Mouse (Mus musculus) CH12.LX (cell line): ENCODE measurements at regions not wholly inside any gene's neighbourhood (a gene's known extent, or its start where the extent isn't known, plus 50 kb on each side); places are given as distances from the start of the nearest gene placed in this dataset.

Source experiments
- DNase-seq: peaks from one replicate; pipeline ENCODE4 v3.0.0-alpha.2; 2013; ENCODE audit errors: extremely low read depth
- H3K27ac ChIP-seq: 2 replicates; pipeline ENCODE4 v1.5.1; 2012; ENCODE audit warnings: low read depth, mild to moderate bottlenecking, control low read depth, moderate library complexity; ENCODE audit not compliant: insufficient read depth
- H3K27me3 ChIP-seq: replicated peaks from 2 replicates; pipeline ENCODE3; 2012; ENCODE audit warnings: inconsistent platforms
- H3K36me3 ChIP-seq, 2 experiments: replicated peaks in 1 of 2; 2 replicates each; pipeline versions ENCODE3 to v1.6.1; 2012; ENCODE audit warnings: inconsistent platforms in 1 of 2, low read length in 1 of 2, mild to moderate bottlenecking in 1 of 2, mixed read lengths in 1 of 2, moderate library complexity in 1 of 2; ENCODE audit not compliant: control insufficient read depth in 1 of 2, insufficient read depth in 1 of 2
- H3K4me1 ChIP-seq, 2 experiments: 2 replicates each; pipeline ENCODE4 v1.6.1; 2012; ENCODE audit warnings: inconsistent platforms in 1 of 2, moderate library complexity in 1 of 2; ENCODE audit not compliant: insufficient read depth in 2 of 2, control insufficient read depth in 1 of 2
- H3K4me2 ChIP-seq: 2 replicates; pipeline ENCODE4 v1.6.1; 2012; ENCODE audit warnings: low read depth, mild to moderate bottlenecking, control low read depth; ENCODE audit not compliant: poor library complexity, insufficient read depth, severe bottlenecking
- H3K4me3 ChIP-seq, 3 experiments: fragments of 150-350 bp in 1 of 3; sonication (generic) in 1 of 3; replicated peaks in 1 of 3; 2 replicates each; pipeline versions ENCODE3 to v1.5.1; 2011 to 2012; ENCODE audit warnings: low read depth in 2 of 3, low read length in 2 of 3, mild to moderate bottlenecking in 2 of 3, moderate library complexity in 2 of 3, control low read depth in 1 of 3, improper control_type of control experiment in 1 of 3, inconsistent platforms in 1 of 3, mixed read lengths in 1 of 3; ENCODE audit not compliant: poor library complexity in 1 of 3
- H3K79me2 ChIP-seq: replicated peaks from 2 replicates; pipeline ENCODE4 v1.6.1; 2012; ENCODE audit warnings: mild to moderate bottlenecking, moderate library complexity; ENCODE audit not compliant: control insufficient read depth, poor library complexity, insufficient read depth, severe bottlenecking; ENCODE audit errors: extremely low read depth
- H3K9ac ChIP-seq: 2 replicates; pipeline ENCODE4 v1.6.1; 2012; ENCODE audit warnings: low read depth, mild to moderate bottlenecking, control low read depth, moderate library complexity; ENCODE audit not compliant: insufficient read depth
- H3K9me3 ChIP-seq: replicated peaks from 2 replicates; pipeline ENCODE3; 2012; ENCODE audit warnings: low read length, inconsistent platforms, mixed read lengths
- CHD1 ChIP-seq: IDR thresholded peaks from 2 replicates; pipeline ENCODE4 v1.6.1; 2012; ENCODE audit warnings: low read depth, low read length, improper control_type of control experiment, inconsistent platforms
- CTCF ChIP-seq, 2 experiments: IDR thresholded peaks in 1 of 2; conservative IDR thresholded peaks in 1 of 2; 2 replicates each; pipeline ENCODE4 v1.5.1; 2011 to 2012; ENCODE audit warnings: low read depth in 2 of 2, low read length in 2 of 2, improper control_type of control experiment in 1 of 2, inconsistent platforms in 1 of 2, mild to moderate bottlenecking in 1 of 2, moderate library complexity in 1 of 2
- E2F4 ChIP-seq: IDR thresholded peaks from 2 replicates; pipeline ENCODE4 v1.6.1; 2011; ENCODE audit warnings: low read depth, low read length, improper control_type of control experiment; ENCODE audit not compliant: insufficient replicate concordance
- EP300 ChIP-seq: IDR thresholded peaks from 2 replicates; pipeline ENCODE4 v1.6.1; 2011; ENCODE audit warnings: low read length, improper control_type of control experiment
- ETS1 ChIP-seq: conservative IDR thresholded peaks from 2 replicates; pipeline ENCODE4 v1.6.1; 2012; ENCODE audit warnings: low read depth, mild to moderate bottlenecking, inconsistent platforms, low read length, improper control_type of control experiment, moderate library complexity
- GABPA ChIP-seq: IDR thresholded peaks from 2 replicates; pipeline ENCODE4 v1.6.1; 2012; ENCODE audit warnings: low read depth, low read length, improper control_type of control experiment, inconsistent platforms; ENCODE audit not compliant: insufficient replicate concordance
- JUN ChIP-seq: IDR thresholded peaks from 2 replicates; pipeline ENCODE4 v1.6.1; 2011; ENCODE audit warnings: low read depth, mild to moderate bottlenecking, low read length, improper control_type of control experiment, moderate library complexity; ENCODE audit not compliant: insufficient read depth
- KAT2A ChIP-seq: IDR thresholded peaks from 2 replicates; pipeline ENCODE4 v1.6.1; 2012; ENCODE audit warnings: low read length, improper control_type of control experiment, inconsistent platforms; ENCODE audit not compliant: insufficient replicate concordance
- MEF2A ChIP-seq: IDR thresholded peaks from 2 replicates; pipeline ENCODE4 v1.6.1; 2014; ENCODE audit warnings: low read depth, mild to moderate bottlenecking, inconsistent platforms, low read length, improper control_type of control experiment, borderline replicate concordance
- MYC ChIP-seq: IDR thresholded peaks from 2 replicates; pipeline ENCODE4 v1.6.1; 2011; ENCODE audit warnings: low read depth, mild to moderate bottlenecking, improper control_type of control experiment, low read length
- POLR2A ChIP-seq: IDR thresholded peaks from 2 replicates; pipeline ENCODE4 v1.6.1; 2011; ENCODE audit warnings: low read depth, mild to moderate bottlenecking, improper control_type of control experiment, low read length
- RAD21 ChIP-seq: IDR thresholded peaks from 2 replicates; pipeline ENCODE4 v1.6.1; 2011; ENCODE audit warnings: low read depth, mild to moderate bottlenecking, low read length, improper control_type of control experiment, moderate library complexity
- RCOR1 ChIP-seq: conservative IDR thresholded peaks from 2 replicates; pipeline ENCODE4 v1.6.1; 2012; ENCODE audit warnings: low read depth, mild to moderate bottlenecking, inconsistent platforms, low read length, improper control_type of control experiment
- SMC3 ChIP-seq: IDR thresholded peaks from 2 replicates; pipeline ENCODE4 v1.6.1; 2011; ENCODE audit warnings: low read depth, low read length, improper control_type of control experiment
- TBP ChIP-seq: conservative IDR thresholded peaks from 2 replicates; pipeline ENCODE4 v1.6.1; 2011; ENCODE audit warnings: low read depth, low read length, improper control_type of control experiment
- TCF12 ChIP-seq: IDR thresholded peaks from 2 replicates; pipeline ENCODE4 v1.6.1; 2014; ENCODE audit warnings: low read depth, mild to moderate bottlenecking, inconsistent platforms, low read length, improper control_type of control experiment
- USF2 ChIP-seq: conservative IDR thresholded peaks from 2 replicates; pipeline ENCODE4 v1.6.1; 2011; ENCODE audit warnings: low read depth, low read length, improper control_type of control experiment
- ZC3H11A ChIP-seq: IDR thresholded peaks from 2 replicates; pipeline ENCODE4 v1.6.1; 2012; ENCODE audit warnings: low read depth, mild to moderate bottlenecking, inconsistent platforms, low read length, improper control_type of control experiment
- ZMIZ1 ChIP-seq: IDR thresholded peaks from 2 replicates; pipeline ENCODE4 v1.6.1; 2012; ENCODE audit warnings: low read depth, mild to moderate bottlenecking, inconsistent platforms, low read length, improper control_type of control experiment
- dilution Hi-C: fragments of 300-500 bp; cut with MboI; formaldehyde crosslinking; loops from 2 replicates; pipeline ENCODE4 v1.14.3; 2020; ENCODE audit warnings: low sequenced_read_pairs; ENCODE audit not compliant: extremely low pct_unique_long_range_greater_than_20kb, extremely low pct_ligation_motif_present
- in situ Hi-C: fragments of 300-500 bp; cut with MboI; formaldehyde crosslinking; loops from 3 replicates; pipeline ENCODE4 v1.14.3; 2019; ENCODE audit warnings: low sequenced_read_pairs, low pct_ligation_motif_present, low pct_unique_long_range_greater_than_20kb, mixed read lengths

GRCm38 (mm10) chr11:117416984-117417670, 67.0 kb upstream of the Gm11733 start:
- H3K4me1 ChIP-seq = peaks cover 11 to 43% of the 10 kb centered on the region in 2 experiments
- TF ChIP-seq ZC3H11A (no peak), RAD21 (peak; percentile 23), POLR2A (no peak), SMC3 (peak; percentile 40), CTCF (conservative IDR thresholded peaks at IDR 0.05 in 1 of 2, IDR thresholded peaks at IDR 0.05 in 1 of 2; ENCODE audit: low read depth in 2 of 2, low read length in 2 of 2) (peak in 1 of 2 experiments; percentile 35; a peak in 2 of 4 replicates)
- no peaks in the 10 kb centered on the region for H3K79me2 ChIP-seq
- peak; percentile 34 for DNase-seq
- in situ Hi-C loops = no loop called here
- no peak overlapping the region for H3K9ac ChIP-seq
- H3K4me3 ChIP-seq = no peak overlapping the region
- no peak overlapping the region for H3K27ac ChIP-seq
- H3K27me3 ChIP-seq = no peaks in the 10 kb centered on the region
- H3K36me3 ChIP-seq = no peaks in the 10 kb centered on the region
- dilution Hi-C loops = no loop called here
- H3K4me2 ChIP-seq = no peak overlapping the region
- H3K9me3 ChIP-seq = no peaks in the 10 kb centered on the region

DNA sequence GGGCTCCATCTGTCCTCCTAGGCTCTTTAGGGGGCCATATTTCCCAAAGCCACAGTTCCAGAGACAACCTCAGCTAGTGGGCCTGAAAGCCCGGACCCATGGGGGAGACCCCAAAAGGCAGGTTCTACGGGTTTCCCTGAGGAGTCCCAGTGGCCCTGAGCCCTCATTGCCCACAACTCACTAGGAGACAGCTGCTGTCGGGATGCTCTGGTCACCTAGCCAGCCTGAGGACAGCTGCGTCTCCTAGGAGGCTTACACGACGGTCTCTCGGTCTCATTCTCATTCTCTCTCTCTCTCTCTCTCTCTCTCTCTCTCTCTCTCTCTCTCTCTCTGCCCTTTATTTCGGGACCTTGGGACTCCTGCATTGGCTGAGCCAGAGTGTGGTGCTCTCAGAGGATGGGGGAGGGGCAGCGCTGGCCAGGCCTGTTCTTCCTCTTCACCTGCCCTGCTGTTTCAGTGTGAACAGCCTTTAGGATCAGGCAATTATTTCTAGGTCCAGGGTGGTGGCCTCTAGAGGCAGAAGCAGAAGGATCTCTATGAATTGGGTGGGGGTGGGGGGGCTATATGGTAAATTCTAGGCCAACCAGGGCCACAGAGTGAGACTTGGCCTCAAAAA, 66.1 kb upstream of the Gm11733 start:
- H3K27me3 ChIP-seq = no peaks in the 10 kb centered on the region
- H3K9me3 ChIP-seq = peaks cover 5% of the 10 kb centered on the region
- TF ChIP-seq MYC = no peak
- no peak for TF ChIP-seq EP300
- no peak for TF ChIP-seq E2F4
- no peak for TF ChIP-seq JUN
- no peak for TF ChIP-seq TCF12
- TF ChIP-seq CHD1 = no peak
- no peak for TF ChIP-seq ZMIZ1
- TF ChIP-seq GABPA = no peak
- no peak for TF ChIP-seq ETS1
- TF ChIP-seq RCOR1 = no peak
- TF ChIP-seq KAT2A = no peak
- no peak for TF ChIP-seq TBP
- TF ChIP-seq USF2 = no peak
- no peak for TF ChIP-seq MEF2A
- no peak overlapping the region for H3K4me2 ChIP-seq
- no peaks in the 10 kb centered on the region for H3K36me3 ChIP-seq
- DNase-seq = no peak
- in situ Hi-C loops (no loop called here), dilution Hi-C loops (no loop called here)
- H3K4me1 ChIP-seq = peaks cover 11 to 36% of the 10 kb centered on the region in 2 experiments
- no peak overlapping the region for H3K27ac ChIP-seq
- no peak overlapping the region for H3K4me3 ChIP-seq
- no peak overlapping the region for H3K9ac ChIP-seq
- no peaks in the 10 kb centered on the region for H3K79me2 ChIP-seq
